Mouse (Mus musculus): ENCODE measurements at regions not wholly inside any gene's neighbourhood (a gene's known extent, or its start where the extent isn't known, plus 50 kb on each side); places are given as distances from the start of the nearest gene placed in this dataset.
"Not testable (repeated sequence)": the region's sequence is repeated elsewhere in the genome, so short reads cannot be mapped to it uniquely, and the experiment has no call there.

GRCm38 (mm10) chr2:48315306-48315705, 498.6 kb upstream of the Acvr2a start:
- no peak for ATAC-seq (ENCODE audit: borderline replicate concordance, extremely low read depth, low FRiP score, low TSS enrichment)
- no peak overlapping the region for H3K27ac ChIP-seq

GRCm38 (mm10) chr2:48316180-48316889, 497.6 kb upstream of the Acvr2a start:
- H3K36me3 ChIP-seq = no peaks in the 10 kb centered on the region
- peaks cover 16% of the 10 kb centered on the region for H3K4me1 ChIP-seq
- no peak for ATAC-seq (ENCODE audit: borderline replicate concordance, extremely low read depth, low FRiP score, low TSS enrichment)
- no peak overlapping the region for H3K4me2 ChIP-seq
- H3K9ac ChIP-seq = no peak overlapping the region
- no peak overlapping the region for H3K4me3 ChIP-seq
- H3K9me3 ChIP-seq = no peaks in the 10 kb centered on the region
- no peak overlapping the region for H3K27ac ChIP-seq
- 83% methylated on average over 8 of the region's 8 CpGs for WGBS
- H3K27me3 ChIP-seq = no peaks in the 10 kb centered on the region

More at GRCm38 (mm10) chr2:48315306-48315705, 498.6 kb upstream of the Acvr2a start:
- WGBS = 84% methylated on average over 3 of the region's 3 CpGs
- no peaks in the 10 kb centered on the region for H3K9me3 ChIP-seq
- no peak overlapping the region for H3K4me3 ChIP-seq
- no peaks in the 10 kb centered on the region for H3K27me3 ChIP-seq
- H3K36me3 ChIP-seq = no peaks in the 10 kb centered on the region
- no peak overlapping the region for H3K4me2 ChIP-seq
- H3K4me1 ChIP-seq = peaks cover 16% of the 10 kb centered on the region
- no peak overlapping the region for H3K9ac ChIP-seq

- Histone ChIP-seq H3K9ac (no peak overlapping the region), H3K27ac (no peak overlapping the region), H3K4me1 (peaks cover 16% of the 10 kb centered on the region), H3K27me3 (no peaks in the 10 kb centered on the region), H3K36me3 (no peaks in the 10 kb centered on the region), H3K4me3 (no peak overlapping the region), H3K9me3 (no peaks in the 10 kb centered on the region), H3K4me2 (no peak overlapping the region)
- 42% methylated on average over 7 of the region's 7 CpGs for WGBS
- no peak for ATAC-seq (ENCODE audit: borderline replicate concordance, extremely low read depth, low FRiP score, low TSS enrichment)
Observed at GRCm38 (mm10) chr2:48317821-48318220, 496.1 kb upstream of the Acvr2a start.

- Histone ChIP-seq H3K27me3 (no peaks in the 10 kb centered on the region), H3K9me3 (no peaks in the 10 kb centered on the region), H3K4me3 (no peak overlapping the region), H3K27ac (no peak overlapping the region), H3K36me3 (no peaks in the 10 kb centered on the region), H3K9ac (no peak overlapping the region), H3K4me2 (no peak overlapping the region), H3K4me1 (peaks cover 16% of the 10 kb centered on the region)
- 35% methylated on average over 8 of the region's 8 CpGs for WGBS
- no peak for ATAC-seq (ENCODE audit: borderline replicate concordance, extremely low read depth, low FRiP score, low TSS enrichment)
Observed at GRCm38 (mm10) chr2:48318384-48319030, 495.4 kb upstream of the Acvr2a start.

GRCm38 (mm10) chr2:48321471-48321870, 492.4 kb upstream of the Acvr2a start:
- H3K9ac ChIP-seq = no peak overlapping the region
- H3K4me1 ChIP-seq = peaks cover 16% of the 10 kb centered on the region
- no peak overlapping the region for H3K4me3 ChIP-seq
- no peak overlapping the region for H3K4me2 ChIP-seq
- no peak overlapping the region for H3K27ac ChIP-seq
- no peaks in the 10 kb centered on the region for H3K27me3 ChIP-seq
- no peaks in the 10 kb centered on the region for H3K9me3 ChIP-seq
- no peak for ATAC-seq (ENCODE audit: borderline replicate concordance, extremely low read depth, low FRiP score, low TSS enrichment)
- H3K36me3 ChIP-seq = no peaks in the 10 kb centered on the region
- 76% methylated on average over 4 of the region's 4 CpGs for WGBS

- 76% methylated on average over 5 of the region's 5 CpGs for WGBS
- no peaks in the 10 kb centered on the region for H3K27me3 ChIP-seq
- H3K9ac ChIP-seq = no peak overlapping the region
- H3K9me3 ChIP-seq = no peaks in the 10 kb centered on the region
- H3K4me2 ChIP-seq = no peak overlapping the region
- no peak overlapping the region for H3K27ac ChIP-seq
- ATAC-seq (ENCODE audit: borderline replicate concordance, extremely low read depth, low FRiP score, low TSS enrichment) = no peak
- H3K36me3 ChIP-seq = no peaks in the 10 kb centered on the region
- H3K4me3 ChIP-seq = no peak overlapping the region
- H3K4me1 ChIP-seq = peaks cover 16% of the 10 kb centered on the region
Observed at GRCm38 (mm10) chr2:48322278-48322677, 491.6 kb upstream of the Acvr2a start.

GRCm38 (mm10) chr2:48328204-48328603, 485.7 kb upstream of the Acvr2a start:
- Histone ChIP-seq H3K4me1 (no peaks in the 10 kb centered on the region), H3K9me3 (no peaks in the 10 kb centered on the region), H3K4me3 (no peak overlapping the region), H3K36me3 (no peaks in the 10 kb centered on the region), H3K4me2 (no peak overlapping the region), H3K9ac (no peak overlapping the region), H3K27ac (no peak overlapping the region), H3K27me3 (no peaks in the 10 kb centered on the region)
- ATAC-seq (ENCODE audit: borderline replicate concordance, extremely low read depth, low FRiP score, low TSS enrichment) = no peak

GRCm38 (mm10) chr2:48332783-48333182, 481.1 kb upstream of the Acvr2a start:
- Histone ChIP-seq H3K4me2 (peak overlapping the region; percentile 41), H3K4me1 (peaks cover 11% of the 10 kb centered on the region; the same call in 1 of the 2 replicates), H3K4me3 (peak overlapping the region; percentile 21; the same call in 1 of the 2 replicates), H3K9ac (no peak overlapping the region), H3K9me3 (no peaks in the 10 kb centered on the region), H3K36me3 (no peaks in the 10 kb centered on the region), H3K27me3 (no peaks in the 10 kb centered on the region), H3K27ac (no peak overlapping the region)
- WGBS = 45% methylated on average over 10 of the region's 10 CpGs
- ATAC-seq (ENCODE audit: borderline replicate concordance, extremely low read depth, low FRiP score, low TSS enrichment) = no peak

GRCm38 (mm10) chr2:48348021-48348420, 465.9 kb upstream of the Acvr2a start:
- H3K4me1 ChIP-seq = 0 out of 2 replicates have a peak, but pooled peaks cover 12% of the 10 kb centered on the region
- H3K4me3 ChIP-seq = no peak overlapping the region
- H3K36me3 ChIP-seq = no peaks in the 10 kb centered on the region
- no peak overlapping the region for H3K9ac ChIP-seq
- ATAC-seq (ENCODE audit: borderline replicate concordance, extremely low read depth, low FRiP score, low TSS enrichment) = peak; percentile 39; the same call in 1 of the 2 replicates
- peak overlapping the region; percentile 83 for H3K27ac ChIP-seq
- no peaks in the 10 kb centered on the region for H3K9me3 ChIP-seq
- 25% methylated on average over 4 of the region's 4 CpGs for WGBS
- H3K27me3 ChIP-seq = no peaks in the 10 kb centered on the region
- H3K4me2 ChIP-seq = peak overlapping the region; percentile 7; the same call in 1 of the 2 replicates

- Histone ChIP-seq H3K9me3 (no peaks in the 10 kb centered on the region), H3K27ac (peak overlapping the region; percentile 19; the same call in 1 of the 2 replicates), H3K4me2 (no peak overlapping the region), H3K9ac (no peak overlapping the region), H3K36me3 (no peaks in the 10 kb centered on the region), H3K27me3 (no peaks in the 10 kb centered on the region), H3K4me3 (no peak overlapping the region), H3K4me1 (0 out of 2 replicates have a peak, but pooled peaks cover 12% of the 10 kb centered on the region)
- WGBS = 36% methylated on average over 3 of the region's 3 CpGs
- no peak; the same call in 1 of the 2 replicates for ATAC-seq (ENCODE audit: borderline replicate concordance, extremely low read depth, low FRiP score, low TSS enrichment)
Observed at GRCm38 (mm10) chr2:48349794-48350193, 464.1 kb upstream of the Acvr2a start.

- 79% methylated on average over 1 of the region's 1 CpGs for WGBS
- ATAC-seq (ENCODE audit: borderline replicate concordance, extremely low read depth, low FRiP score, low TSS enrichment) = no peak
- Histone ChIP-seq H3K27ac (peak overlapping the region; percentile 19; the same call in 1 of the 2 replicates), H3K9me3 (no peaks in the 10 kb centered on the region), H3K36me3 (no peaks in the 10 kb centered on the region), H3K27me3 (no peaks in the 10 kb centered on the region), H3K4me2 (no peak overlapping the region), H3K4me1 (0 out of 2 replicates have a peak, but pooled peaks cover 12% of the 10 kb centered on the region), H3K4me3 (no peak overlapping the region), H3K9ac (no peak overlapping the region)
Observed at GRCm38 (mm10) chr2:48350206-48350605, 463.7 kb upstream of the Acvr2a start.

- WGBS = 77% methylated on average over 4 of the region's 4 CpGs
- not testable (repeated sequence) for H3K4me1 ChIP-seq
Observed at GRCm38 (mm10) chr2:48371572-48371971, 442.3 kb upstream of the Acvr2a start.

More at GRCm38 (mm10) chr2:48371572-48371971, 442.3 kb upstream of the Acvr2a start:
- not testable (repeated sequence) for ATAC-seq (ENCODE audit: borderline replicate concordance, extremely low read depth, low FRiP score, low TSS enrichment); H3K36me3 ChIP-seq; H3K4me3 ChIP-seq; H3K27ac ChIP-seq; H3K4me2 ChIP-seq; H3K9ac ChIP-seq; H3K9me3 ChIP-seq; H3K27me3 ChIP-seq
